Mouse (Mus musculus) CH12.LX (cell line): ENCODE measurements around the gene Map3k9.

Experiments used
- CHD1 ChIP-seq: IDR thresholded peaks from 2 replicates; pipeline ENCODE4 v1.6.1; 2012; ENCODE audit warnings: low read depth, low read length, improper control_type of control experiment, inconsistent platforms
- CTCF ChIP-seq, 2 experiments: IDR thresholded peaks in 1 of 2; conservative IDR thresholded peaks in 1 of 2; 2 replicates each; pipeline ENCODE4 v1.5.1; 2011 to 2012; ENCODE audit warnings: low read depth in 2 of 2, low read length in 2 of 2, improper control_type of control experiment in 1 of 2, inconsistent platforms in 1 of 2, mild to moderate bottlenecking in 1 of 2, moderate library complexity in 1 of 2
- IRF4 ChIP-seq: IDR thresholded peaks from 2 replicates; pipeline ENCODE4 v1.6.1; 2014; ENCODE audit warnings: low read depth, mild to moderate bottlenecking, inconsistent platforms, low read length, improper control_type of control experiment
- MAX ChIP-seq: IDR thresholded peaks from 2 replicates; pipeline ENCODE4 v1.6.1; 2011; ENCODE audit warnings: low read length, improper control_type of control experiment
- MXI1 ChIP-seq: IDR thresholded peaks from 2 replicates; pipeline ENCODE4 v1.6.1; 2011; ENCODE audit warnings: mild to moderate bottlenecking, low read depth, low read length, improper control_type of control experiment
- NRF1 ChIP-seq: IDR thresholded peaks from 2 replicates; pipeline ENCODE4 v1.6.1; 2014; ENCODE audit warnings: low read depth, mild to moderate bottlenecking, inconsistent platforms, low read length, improper control_type of control experiment, moderate library complexity
- POLR2A ChIP-seq: IDR thresholded peaks from 2 replicates; pipeline ENCODE4 v1.6.1; 2011; ENCODE audit warnings: low read depth, mild to moderate bottlenecking, improper control_type of control experiment, low read length
- UBTF ChIP-seq: IDR thresholded peaks from 2 replicates; pipeline ENCODE4 v1.6.1; 2012; ENCODE audit warnings: low read depth, mild to moderate bottlenecking, inconsistent platforms, low read length, improper control_type of control experiment, moderate library complexity
- ZKSCAN1 ChIP-seq: IDR thresholded peaks from 2 replicates; pipeline ENCODE4 v1.6.1; 2012; ENCODE audit warnings: low read depth, inconsistent platforms, low read length, improper control_type of control experiment, borderline replicate concordance

- no peak for TF ChIP-seq MXI1
- no peak for TF ChIP-seq CHD1
- no peak for TF ChIP-seq CTCF (conservative IDR thresholded peaks at IDR 0.05 in 1 of 2, IDR thresholded peaks at IDR 0.05 in 1 of 2; ENCODE audit: low read depth in 2 of 2, low read length in 2 of 2)
- TF ChIP-seq ZKSCAN1 = no peak
- TF ChIP-seq IRF4 = no peak
- no peak for TF ChIP-seq POLR2A
- no peak for TF ChIP-seq MAX
- no peak for TF ChIP-seq NRF1
- TF ChIP-seq UBTF = no peak
Measured at GRCm38 (mm10) chr12:81746400-81747024, 34.5 kb downstream of the Map3k9 start.
